Mouse (Mus musculus) lung, postnatal 14 days (tissue): ENCODE results near the gene Rps13.
A peak's percentile ranks its signal among the peaks of the same experiment; 100 is the strongest.

Source experiments
- DNase-seq: peaks from one replicate; pipeline ENCODE4 v3.0.0; 2021

Rps13 gene

GRCm38 (mm10) chr7:116290559-116290958, 43.4 kb downstream of the Rps13 start:
- no peak for DNase-seq

- DNase-seq = no peak
Observed at GRCm38 (mm10) chr7:116288996-116289395, 45.0 kb downstream of the Rps13 start.

GRCm38 (mm10) chr7:116287959-116288358, 46.0 kb downstream of the Rps13 start:
- no peak for DNase-seq

- DNase-seq = no peak
Observed at GRCm38 (mm10) chr7:116286611-116287355, 47.2 kb downstream of the Rps13 start.

- DNase-seq = peak; percentile 35
Observed at GRCm38 (mm10) chr7:116286173-116286572, 47.8 kb downstream of the Rps13 start.

- no peak for DNase-seq
Observed at GRCm38 (mm10) chr7:116285216-116285615, 48.8 kb downstream of the Rps13 start.

GRCm38 (mm10) chr7:116282755-116283154, 51.2 kb downstream of the Rps13 start:
- no peak for DNase-seq
